Mouse (Mus musculus): ENCODE measurements around the gene Gm5617.
"Not testable (repeated sequence)": the region's sequence is repeated elsewhere in the genome, so short reads cannot be mapped to it uniquely, and the experiment has no call there.

The Gm5617 gene

DNA sequence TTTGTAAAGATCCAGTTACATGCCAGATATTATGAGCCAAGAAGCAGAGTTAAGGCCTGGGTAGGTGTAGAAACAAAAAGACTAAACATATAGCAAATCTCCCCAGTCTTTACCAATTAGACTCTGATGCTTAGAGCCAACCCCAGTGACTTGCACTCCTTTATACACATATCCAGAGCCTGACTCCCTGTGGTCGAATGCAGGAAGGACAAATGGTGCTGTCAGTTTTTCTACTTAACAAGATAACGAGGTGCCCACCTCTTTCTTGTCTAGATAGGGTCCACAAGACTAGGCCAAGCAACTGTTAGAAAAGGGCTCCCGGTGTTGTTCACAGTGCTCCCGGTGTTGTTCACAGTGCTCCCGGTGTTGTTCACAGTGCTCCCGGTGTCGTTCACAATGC lies 6.0 kb downstream of the Gm5617 start:
- DNase-seq (ENCODE audit: low read depth, low spot score), result no peak

DNA sequence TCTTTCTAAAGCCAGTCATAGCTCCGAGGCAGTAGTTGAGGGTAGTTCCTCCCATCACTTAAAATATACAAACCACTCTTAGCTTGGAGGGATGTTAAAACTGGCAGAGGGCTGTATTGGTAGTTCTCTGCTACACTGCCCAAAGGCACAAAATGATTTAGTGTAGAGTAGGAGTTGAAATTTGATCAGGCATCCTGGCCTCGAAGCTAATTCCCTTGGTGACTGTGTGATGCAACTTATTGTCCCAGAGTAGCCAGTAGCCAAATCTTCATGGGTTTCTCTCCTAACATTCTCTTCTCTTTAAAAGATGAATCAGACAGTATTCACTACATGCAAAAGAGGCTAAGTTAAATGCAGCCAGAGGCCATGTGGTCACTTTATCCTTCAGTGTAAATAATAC lies 7.8 kb downstream of the Gm5617 start:
- no peak for DNase-seq (ENCODE audit: low read depth, low spot score)

DNA sequence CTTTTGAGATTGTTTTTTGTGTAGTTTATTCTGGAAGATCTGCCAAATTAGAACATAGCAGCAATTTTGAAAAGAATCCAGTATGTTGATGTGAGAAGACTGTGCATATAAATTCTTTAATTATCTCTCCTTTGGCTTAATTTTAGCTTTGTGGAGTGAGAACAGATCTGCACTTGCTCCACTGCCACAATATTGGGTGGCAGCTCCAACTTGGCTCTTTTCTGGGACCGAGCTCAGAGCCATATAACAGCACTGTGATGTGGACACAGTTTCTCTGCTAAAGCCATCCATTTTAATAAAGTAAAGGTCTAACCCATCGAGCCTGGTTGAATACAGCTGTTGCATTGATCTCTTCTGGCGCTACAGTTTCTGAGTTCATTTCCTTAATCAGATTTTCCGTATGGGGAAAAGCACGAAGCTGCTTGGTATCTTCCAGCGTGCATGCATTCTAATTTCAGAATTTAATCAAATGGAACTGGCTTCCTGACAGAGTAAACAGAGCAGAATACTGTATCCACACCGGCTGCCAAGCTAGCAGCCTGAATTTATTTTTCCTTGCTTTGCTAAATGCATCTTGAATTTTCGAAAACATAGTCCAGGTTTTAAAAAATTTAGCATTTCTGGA lies 9.6 kb downstream of the Gm5617 start:
- DNase-seq (ENCODE audit: low read depth, low spot score), result peak; percentile 49

DNA sequence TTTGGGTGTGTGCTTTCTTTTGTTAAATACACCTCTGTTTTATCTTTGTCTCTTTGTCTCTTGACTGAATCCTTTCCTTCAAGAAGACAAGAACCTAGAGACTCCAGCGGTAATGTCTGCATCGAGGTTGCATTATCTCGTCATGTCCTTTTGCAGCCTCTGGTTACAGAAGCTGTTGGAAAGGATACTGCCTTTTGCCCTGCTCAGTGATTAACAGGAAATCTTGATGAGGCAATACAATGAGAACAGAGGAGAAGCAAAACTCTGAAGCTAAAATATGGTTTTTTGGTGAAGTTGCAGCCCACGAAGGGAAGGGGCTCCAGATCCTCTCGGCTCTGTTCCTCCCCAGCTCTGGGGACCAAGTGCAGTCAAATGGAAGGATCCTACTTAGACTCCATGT lies 14.9 kb downstream of the Gm5617 start:
- no peak for DNase-seq (ENCODE audit: low read depth, low spot score)

DNA sequence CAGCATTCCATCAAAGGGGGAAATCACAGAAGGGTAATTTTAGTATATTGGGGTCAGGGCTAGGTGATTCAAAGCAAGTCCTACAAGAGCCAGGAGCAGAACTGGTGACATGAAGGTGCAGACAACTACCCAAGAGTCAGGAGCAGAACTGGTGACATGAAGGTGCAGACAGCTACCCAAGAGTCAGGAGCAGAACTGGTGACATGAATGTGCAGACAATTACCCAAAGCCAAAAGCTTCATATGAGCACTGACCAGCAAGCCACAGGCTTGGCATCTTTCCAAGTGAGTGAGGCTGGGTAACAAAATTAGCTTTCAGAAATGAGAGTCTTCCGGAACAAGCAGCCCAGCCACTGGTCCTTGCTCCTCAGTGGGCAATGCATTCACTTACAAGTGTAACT lies 20.1 kb downstream of the Gm5617 start:
- DNase-seq (ENCODE audit: low read depth, low spot score), result no peak

DNA sequence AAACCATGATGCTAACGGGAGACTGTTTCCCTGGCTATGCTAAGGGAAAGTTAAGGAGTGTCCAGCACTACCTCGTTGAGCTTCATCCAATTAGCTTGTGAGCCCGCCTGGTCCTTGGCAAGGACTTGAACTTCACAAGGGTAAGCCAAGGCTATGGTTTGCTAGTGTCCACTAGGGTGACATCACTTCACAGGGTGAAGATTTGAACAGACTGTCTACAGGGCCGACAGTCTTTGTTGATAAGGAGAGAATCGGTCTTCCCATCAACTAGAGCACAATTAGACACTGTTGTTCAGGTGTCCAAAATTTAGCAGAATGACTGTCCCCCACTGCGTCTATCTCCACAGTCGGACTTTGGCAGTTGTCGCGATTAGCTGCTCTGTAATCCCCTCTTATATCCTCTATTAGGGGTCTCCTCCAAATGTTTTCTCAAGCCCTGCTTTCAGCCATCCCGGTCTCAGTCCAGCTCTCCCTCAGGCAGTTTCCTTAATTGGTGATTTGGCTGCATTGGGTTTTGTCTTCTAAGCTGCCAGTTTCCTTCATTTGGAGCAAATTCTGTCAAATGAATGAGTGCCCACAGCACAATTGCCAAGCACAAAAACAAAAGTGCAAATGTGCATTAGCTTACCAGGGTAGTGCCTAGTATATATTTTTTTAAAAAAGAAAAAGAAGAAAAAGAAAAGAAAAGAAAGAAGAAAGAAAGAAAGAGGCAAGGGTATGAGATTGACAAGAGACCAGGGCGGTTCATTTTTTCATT lies 21.6 kb downstream of the Gm5617 start:
- no peak for DNase-seq (ENCODE audit: low read depth, low spot score)

DNA sequence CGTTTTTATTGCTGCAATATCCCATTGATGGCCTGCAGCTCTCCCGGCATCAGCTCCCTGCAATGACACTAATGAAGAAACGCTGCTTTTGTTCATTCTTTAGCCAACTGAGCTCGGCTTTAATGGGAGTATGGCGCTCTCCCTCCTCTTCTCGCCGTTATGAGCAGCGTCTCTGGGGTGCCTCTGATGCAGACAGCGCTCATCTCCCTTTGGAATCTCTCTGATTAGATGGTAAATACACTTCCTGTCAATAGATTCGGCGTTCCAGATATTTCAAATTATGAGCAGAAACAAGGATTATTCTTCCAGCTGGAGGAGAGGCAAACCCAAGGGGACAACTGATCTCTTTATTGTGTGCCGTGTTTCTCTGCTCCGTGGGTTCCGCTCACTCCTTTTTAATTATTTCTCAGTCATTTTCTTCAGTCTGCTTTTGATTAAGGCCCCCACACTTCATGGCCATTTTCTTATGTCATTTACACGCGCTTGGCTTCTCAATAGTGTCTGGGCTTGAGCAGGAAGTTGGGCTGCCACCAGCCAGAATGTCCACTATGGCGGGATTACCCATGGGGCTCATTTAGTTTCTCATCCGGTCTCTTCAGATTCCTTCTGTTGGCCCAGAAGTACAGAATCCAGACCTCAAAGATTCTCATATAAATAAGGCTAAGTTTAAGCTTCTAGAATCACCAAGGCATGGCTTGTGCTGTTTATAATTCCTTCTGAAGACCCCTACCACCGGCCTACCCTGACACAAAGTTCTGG lies 22.3 kb downstream of the Gm5617 start:
- DNase-seq (ENCODE audit: low read depth, low spot score), result no peak

DNA sequence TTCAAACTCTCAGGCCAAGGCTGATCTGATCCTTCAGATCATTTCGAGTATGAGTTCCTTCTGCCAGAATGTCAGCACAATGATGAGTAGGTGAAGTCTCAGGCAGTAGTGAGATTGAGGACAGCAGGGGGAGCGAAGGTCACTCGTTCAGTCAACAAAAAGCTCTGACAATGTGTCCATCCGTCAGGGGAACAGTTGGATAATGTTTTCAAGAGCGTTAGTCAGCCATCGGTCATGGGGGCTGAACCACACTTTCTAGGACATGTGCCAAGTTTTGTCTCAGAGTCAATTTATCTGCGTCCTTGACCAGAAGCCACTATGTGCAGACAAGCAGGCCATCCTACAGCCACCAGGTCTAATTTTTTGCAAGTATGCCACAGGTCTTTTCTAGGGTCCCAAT lies 25.2 kb downstream of the Gm5617 start:
- DNase-seq (ENCODE audit: low read depth, low spot score), result not testable (repeated sequence)

DNA sequence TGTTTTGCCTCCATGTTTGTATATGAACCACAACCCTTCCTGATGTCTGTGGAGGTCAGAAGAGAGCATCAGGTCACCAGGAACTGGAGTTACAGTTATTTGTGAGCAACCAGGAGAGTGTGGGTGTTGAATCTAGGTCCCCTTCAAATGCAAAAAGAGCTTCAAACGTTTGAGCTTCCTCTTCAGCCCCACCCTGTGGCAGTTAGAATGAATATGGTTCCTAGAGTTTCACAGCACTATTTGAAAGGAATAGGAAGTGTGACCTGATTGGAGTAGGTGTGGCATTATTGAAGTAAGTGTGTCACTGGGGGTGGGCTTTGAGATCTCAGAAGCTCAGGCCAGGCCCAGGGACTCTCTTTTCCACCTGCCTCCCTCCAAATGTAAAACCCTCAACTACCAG lies 30.3 kb downstream of the Gm5617 start:
- DNase-seq (ENCODE audit: low read depth, low spot score), result no peak

DNA sequence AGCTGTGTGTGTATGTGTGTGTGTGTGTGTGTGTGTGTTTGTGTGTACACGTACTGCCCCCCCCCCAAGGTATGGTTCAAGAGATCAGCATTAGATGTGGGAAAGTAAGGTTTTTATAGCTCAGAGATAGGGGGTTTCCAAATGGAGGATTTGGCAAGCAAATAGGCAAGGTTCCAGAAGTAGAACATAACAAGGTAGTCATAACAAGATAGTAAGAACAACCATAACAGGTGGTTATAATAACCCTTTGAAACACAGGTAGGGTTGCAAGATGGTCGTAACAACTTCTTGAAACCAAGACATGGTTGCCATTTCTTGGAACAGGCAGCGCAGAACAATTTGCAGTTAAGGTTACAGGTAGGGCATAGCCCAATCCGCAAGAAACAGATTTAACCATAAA lies 31.3 kb downstream of the Gm5617 start:
- no peak for DNase-seq (ENCODE audit: low read depth, low spot score)

DNA sequence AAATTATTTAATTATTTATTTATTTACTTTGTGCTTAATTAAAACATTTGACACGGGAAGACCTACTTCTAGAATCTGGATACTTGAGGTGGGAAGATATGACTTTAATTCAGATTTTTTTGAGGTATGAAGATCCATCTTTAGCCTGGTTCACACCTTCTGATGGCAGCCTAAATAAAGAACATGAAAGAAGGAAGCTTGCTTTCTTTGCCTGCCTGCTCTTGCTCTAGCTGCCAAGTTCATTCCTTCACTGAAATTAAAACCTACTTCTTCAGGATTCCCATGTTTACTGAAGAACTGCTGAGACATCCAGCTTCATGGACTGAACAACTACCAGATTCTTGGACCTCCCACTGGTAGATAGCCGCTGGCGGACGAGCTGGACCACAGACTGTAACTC lies 36.1 kb downstream of the Gm5617 start:
- DNase-seq (ENCODE audit: low read depth, low spot score), result peak; percentile 66

DNA sequence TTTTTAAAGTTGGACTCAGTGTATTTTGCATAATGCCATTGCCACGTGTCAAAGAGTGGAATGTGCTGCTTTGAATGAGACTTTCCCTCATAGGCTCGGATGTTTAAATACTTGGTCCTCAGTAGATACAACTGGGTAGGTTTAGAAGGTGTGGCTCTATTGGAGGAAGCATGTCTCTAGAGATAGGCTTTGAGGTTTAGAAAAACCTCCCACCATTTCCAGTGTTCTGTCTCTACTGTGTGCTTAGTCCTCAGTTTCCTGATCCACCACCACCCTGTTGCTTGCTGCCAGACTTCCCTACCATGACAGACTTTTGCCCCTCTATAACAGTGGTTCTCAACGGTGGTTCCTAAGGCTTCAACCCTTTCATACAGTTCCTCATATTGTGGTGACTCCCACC lies 37.0 kb downstream of the Gm5617 start:
- DNase-seq (ENCODE audit: low read depth, low spot score), result no peak

DNA sequence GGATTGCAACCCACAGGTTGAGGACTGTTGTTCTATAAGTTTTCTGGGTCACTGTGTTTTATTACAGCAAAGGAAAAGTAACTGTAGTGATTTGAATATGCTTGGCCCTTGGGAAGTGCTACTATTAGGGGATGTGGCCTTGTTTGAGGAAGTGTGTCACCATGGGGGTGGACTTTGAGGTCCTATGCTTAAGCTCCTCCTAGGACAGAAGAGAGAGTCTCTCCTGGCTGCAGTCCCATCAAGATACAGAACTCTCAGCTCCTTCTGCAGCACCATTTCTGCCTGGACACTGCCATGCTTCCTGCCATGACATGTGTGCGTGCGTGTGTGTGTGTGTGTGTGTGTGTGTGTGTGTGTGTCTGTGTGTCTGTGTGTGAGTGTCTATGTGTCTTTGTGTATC lies 37.5 kb downstream of the Gm5617 start:
- DNase-seq (ENCODE audit: low read depth, low spot score), result peak; percentile 14

DNA sequence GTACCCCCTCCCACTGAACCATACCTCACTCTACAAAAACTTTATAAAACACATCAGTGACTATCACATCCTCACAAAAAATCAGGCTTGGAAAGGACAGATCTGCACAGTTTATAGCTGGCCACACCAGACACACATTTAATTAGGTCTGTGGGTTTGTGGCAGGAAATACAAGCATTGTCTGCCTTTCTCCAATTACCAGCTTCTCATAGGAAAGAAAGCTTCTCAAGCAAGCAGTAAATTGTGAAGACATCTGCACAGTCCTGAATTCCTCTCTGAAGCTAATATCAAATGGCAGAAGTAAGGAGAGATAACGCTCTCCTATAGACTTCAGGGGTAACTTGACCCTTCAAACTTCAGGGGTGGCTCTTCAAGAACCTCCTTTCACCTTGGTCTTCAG lies 41.2 kb downstream of the Gm5617 start:
- DNase-seq (ENCODE audit: low read depth, low spot score), result no peak

DNA sequence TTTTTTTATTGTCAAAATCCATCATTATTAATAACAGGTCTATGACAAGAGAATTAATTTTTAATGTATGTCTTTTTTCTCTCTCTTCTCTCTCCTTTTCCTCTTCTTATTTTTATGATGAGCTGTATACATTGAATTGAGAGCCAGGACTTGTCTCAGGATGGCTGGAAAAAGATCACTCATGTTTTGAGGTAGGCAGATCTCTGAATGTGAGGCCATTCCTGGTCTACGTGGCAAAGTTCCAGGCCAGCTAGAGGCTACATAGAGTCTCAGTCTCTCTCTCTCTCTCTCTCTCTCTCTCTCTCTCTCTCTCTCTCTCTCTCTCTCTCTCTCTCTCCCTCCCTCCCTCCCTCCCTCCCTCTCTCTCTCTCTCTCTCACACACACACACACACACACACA lies 42.4 kb downstream of the Gm5617 start:
- not testable (repeated sequence) for DNase-seq (ENCODE audit: low read depth, low spot score)

DNA sequence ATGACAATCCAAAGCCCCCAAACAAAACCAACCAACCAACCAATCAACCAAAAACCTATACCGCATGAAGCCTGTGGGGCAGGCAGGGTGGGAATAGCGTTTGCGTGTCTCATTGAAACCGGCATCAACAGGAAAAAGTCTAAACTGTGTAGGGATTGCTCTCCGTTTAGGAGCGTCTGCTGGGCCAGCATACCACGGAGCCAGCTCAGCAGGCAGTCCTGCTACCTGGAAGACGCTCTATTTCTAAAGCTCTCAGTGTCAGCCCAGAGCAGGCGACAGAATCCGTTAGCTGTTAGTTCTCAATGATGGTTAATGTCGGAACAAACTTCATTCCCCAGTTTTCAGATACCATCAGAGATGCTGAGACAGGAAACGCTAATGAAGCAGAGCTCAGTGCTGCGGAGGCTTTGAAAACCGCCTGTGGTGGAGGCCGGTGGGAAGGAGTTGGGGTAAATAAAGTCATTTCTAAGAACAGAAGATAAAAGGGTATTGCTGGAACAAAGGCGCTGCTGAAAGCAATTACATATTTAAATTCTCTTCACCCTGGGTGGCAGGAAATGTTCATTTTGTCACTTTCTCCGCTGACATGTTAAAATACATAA lies 42.9 kb downstream of the Gm5617 start:
- DNase-seq (ENCODE audit: low read depth, low spot score), result peak; percentile 19

DNA sequence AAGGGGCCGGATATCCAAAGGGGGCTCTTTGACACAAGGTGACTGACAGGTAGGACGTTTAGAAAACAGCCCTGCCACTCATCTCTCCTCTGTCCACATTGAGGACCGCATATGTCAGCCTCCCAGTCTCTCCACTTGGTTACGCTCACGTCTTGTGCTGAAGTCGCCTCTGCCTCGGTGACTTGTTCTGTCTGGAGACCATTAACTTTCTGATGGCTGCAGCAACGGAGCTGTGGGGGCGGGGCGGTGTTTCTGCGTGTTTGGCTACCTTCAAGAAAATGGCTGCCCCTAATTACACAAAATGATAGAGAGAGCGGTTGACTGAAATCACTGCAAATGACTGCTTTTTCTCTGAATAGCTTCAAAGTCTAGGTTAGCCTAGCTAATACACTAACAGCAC lies 43.4 kb downstream of the Gm5617 start:
- peak; percentile 27 for DNase-seq (ENCODE audit: low read depth, low spot score)
